Mouse (Mus musculus): ENCODE data around the gene Fgr.
A peak's percentile ranks its signal among the peaks of the same experiment; 100 is the strongest.

Fgr gene

DNA sequence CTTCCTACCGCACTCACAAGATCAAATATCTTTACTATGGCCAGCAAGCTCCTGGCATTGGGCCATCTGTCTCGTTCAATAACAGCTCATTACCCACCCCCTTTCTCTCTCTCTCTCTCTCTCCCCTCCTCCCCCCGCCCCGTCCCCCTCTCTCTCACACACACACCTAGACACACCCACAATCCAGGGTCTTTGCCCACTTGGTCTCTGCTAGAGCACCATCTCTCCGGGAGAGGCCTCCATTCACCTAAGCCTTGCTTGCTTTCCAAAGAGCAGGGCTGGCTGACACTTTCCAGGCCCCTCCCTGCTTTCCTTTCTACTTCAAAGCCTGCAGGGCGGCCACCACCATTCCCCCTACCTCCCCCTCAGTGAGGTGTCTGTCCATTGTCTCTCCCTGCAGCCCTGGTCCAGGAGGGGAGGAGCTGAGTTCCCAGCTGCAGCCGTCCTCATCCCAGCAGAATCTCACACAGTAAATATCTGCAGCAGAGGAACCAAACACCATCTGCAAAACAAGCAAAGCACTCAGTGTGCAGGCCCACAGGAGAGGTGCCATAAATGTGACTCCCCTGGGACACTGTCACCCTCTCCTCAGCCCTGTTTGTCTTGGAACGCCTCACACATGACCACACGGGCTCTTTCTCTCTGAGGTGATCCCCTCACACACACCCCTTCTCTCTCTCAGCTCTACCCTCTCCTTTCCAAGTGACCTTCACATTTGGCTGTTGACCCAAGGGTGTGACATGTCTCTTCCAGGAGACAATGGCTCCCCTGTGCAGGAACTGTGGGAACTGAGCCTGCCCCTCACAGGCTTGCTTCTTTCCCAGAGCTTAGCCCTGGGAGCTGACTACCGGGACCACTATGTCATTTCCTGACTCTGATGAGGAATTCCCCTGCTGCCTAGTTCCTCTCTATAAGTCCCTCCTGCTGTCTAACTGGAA is 14.9 kb upstream of the Fgr start:
- DNase-seq (ENCODE audit: low read depth, low spot score) = peak; percentile 75

DNA sequence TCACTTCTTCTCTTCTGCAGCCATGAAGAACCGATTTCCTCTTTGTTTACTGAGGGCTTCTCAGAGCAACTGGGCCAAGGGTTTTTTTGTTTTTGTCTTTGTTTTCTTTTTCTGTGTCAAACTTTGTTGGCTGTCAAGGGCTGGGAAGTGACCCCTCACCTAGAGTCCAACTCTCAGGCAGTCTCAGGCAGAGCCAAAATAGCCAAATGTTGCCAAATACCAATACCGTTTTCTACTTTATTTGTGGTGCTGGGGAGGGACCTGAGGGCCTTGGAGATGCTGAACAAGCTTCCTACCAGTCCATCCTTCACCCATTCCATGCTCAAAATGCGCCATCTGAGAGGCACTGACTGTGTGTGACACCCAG is 14.2 kb upstream of the Fgr start:
- DNase-seq (ENCODE audit: low read depth, low spot score) = no peak

- DNase-seq (ENCODE audit: low read depth, low spot score) = no peak
Observed at GRCm38 (mm10) chr4:132960313-132960712, 13.6 kb upstream of the Fgr start.

DNA sequence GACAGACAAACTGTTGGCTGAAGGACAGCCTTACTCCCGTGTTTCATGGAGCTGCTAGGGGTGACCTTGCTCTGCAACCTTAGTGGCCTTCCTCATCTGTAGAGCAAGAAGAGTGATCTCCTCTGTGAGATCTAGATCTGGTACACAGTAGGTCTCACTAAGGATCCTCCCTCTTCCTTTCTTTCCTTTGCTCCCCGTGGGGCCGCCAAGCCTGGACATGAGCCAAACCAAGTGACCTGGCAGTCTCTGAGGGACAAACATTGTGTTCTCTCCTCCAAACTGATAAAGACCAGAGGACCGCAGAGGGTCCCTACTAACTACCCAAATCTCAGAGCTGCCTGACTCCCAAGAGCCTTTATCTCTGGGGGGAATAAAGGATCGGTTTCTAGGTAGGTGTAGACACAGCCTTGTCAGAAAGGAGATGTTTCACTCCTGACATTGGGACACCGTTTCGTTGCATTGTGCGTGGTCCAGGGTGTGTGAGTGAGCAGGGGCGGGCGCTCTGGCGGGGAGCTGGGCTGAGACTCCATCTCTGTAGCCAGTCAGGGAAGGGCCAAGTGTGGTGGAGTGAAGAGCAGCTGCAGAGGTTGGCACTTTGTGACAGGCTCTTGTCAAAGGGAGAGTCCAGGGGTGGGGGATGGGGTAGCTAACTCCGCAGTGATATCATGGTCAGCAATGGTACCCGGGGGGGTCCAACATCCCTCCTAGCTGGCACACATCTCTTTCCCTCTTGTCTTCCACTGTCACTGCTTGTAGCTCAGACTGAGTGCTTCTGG is 12.8 kb upstream of the Fgr start:
- DNase-seq (ENCODE audit: low read depth, low spot score) = no peak

DNA sequence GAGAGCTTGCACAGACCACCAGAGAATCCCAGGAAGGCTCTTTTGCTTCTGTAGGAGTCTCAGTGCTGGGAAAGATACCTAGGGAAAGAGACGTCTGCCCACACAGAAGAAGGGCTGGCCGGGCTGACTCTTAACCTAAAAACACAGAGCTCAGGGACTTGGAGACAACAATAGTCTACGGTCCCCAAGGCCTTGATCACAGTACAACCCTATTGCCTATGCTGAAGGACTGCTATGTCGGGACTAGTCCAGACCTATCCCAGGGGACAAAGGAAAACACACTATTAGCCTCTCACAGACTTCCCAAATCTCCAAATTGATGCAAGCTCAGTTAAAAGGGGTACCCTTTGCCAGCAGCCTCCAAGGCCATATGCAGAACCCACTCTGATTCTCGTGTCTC is 12.0 kb upstream of the Fgr start:
- no peak for DNase-seq (ENCODE audit: low read depth, low spot score)

- no peak for DNase-seq (ENCODE audit: low read depth, low spot score)
Observed at GRCm38 (mm10) chr4:132962628-132963027, 11.3 kb upstream of the Fgr start.

GRCm38 (mm10) chr4:132963436-132963835 is 10.5 kb upstream of the Fgr start:
- DNase-seq (ENCODE audit: low read depth, low spot score) = no peak

DNA sequence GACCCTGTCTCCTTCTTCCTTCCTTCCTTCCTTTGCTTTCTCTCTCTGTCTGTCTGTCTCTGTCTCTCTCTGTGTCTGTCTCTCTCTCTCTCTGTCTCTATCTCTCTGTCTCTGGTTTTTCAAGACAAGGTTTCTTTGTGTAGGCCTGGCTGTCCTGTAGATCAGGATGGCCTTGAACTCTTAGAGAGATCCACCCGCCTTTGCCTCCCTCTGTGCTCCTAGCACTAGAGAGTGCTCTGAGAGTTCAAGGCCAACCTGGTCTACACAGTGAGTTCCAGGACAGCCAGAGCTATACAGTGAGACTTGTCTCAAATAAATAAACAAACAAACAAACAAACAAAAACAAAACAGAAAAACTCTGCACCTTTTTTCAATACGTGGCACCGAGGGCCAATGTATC is 9.8 kb upstream of the Fgr start:
- DNase-seq (ENCODE audit: low read depth, low spot score) = no peak

DNA sequence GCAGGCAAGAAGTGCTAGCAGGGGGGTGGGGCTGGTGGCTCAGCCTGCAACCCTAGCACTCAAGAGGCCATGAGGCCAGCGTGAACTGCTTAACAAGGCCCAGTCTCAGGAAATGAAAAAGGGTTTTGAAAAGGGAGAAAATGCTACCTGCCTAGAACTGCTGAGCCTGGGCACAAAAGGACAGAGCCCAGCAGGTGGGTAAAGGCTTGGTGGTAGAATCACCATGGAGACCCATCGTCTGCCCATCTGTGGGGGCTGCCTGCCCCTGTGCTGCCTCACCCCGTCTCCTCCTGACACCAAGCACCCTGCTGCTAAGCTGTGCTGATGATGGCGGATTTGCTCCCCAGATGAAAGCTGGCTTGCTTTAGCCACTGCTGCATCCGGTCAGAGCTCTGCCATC is 9.4 kb upstream of the Fgr start:
- no peak for DNase-seq (ENCODE audit: low read depth, low spot score)

- DNase-seq (ENCODE audit: low read depth, low spot score) = no peak
Observed at GRCm38 (mm10) chr4:132968105-132968938, 5.6 kb upstream of the Fgr start.

DNA sequence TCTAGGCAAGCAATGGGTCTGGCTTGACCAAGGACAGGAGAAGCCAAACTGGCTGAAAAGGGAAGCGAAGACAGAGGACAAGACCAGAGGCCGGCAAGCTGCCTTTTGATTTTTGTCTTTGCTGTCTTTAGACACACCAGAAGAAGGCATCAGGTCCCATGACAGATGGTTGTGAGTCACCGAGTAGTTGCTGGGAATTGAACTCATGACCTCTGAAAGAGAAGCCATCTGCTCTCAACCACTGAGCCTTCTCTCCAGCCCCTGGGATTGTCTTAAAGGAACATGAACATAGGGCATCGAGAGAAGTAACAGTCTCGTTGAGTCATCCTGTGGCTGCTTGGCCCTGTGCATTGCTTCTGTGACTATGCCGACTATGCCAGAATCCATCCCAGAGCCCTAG is 2.3 kb upstream of the Fgr start:
- DNase-seq (ENCODE audit: low read depth, low spot score) = no peak

GRCm38 (mm10) chr4:132972101-132972500 is 1.8 kb upstream of the Fgr start:
- DNase-seq (ENCODE audit: low read depth, low spot score) = no peak

- DNase-seq (ENCODE audit: low read depth, low spot score) = no peak
Observed at GRCm38 (mm10) chr4:132972556-132972955, 1.3 kb upstream of the Fgr start.

GRCm38 (mm10) chr4:132973186-132973585 is 709 bp upstream of the Fgr start:
- no peak for DNase-seq (ENCODE audit: low read depth, low spot score)

DNA sequence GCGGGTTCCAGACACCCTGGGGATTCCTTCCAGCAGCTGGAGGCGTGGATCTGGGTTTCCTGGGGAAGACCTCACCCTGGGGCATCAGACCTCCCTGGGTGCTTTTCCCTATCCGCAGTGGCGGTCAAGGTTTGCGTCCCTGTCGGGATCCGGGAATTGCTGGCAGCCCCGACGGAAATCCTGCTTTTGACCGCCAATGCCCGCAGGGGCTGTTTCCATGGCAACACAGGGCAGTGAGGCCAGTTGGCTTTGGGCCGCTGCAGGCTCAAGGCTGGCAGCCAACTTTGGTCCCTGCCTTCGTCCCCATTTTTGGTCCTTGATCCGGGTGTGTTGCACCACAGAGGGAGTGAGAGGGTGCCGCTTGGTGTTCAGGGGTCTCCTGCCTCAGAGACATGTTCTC is 1.0 kb downstream of the Fgr start:
- DNase-seq (ENCODE audit: low read depth, low spot score) = peak; percentile 82

DNA sequence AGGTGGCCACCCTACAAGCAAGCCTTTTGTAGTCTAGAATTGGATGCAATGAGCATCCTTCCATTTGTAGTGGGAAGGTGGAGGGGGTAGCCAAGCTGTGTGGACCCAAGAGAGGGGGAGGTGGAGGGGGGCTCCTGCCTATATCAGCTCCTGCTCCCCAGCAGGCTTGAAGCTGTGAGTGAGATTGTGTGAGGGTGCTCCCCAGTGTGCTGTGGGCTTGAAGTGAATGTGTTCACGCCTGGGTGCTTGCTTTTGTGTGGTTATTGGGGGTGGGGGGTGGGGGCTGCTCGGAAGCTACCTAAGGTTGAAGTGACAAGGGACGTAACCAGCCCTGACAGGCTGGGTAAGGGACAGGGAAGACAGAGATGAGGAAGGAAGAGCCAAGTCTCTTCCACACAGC is 1.9 kb downstream of the Fgr start:
- no peak for DNase-seq (ENCODE audit: low read depth, low spot score)

DNA sequence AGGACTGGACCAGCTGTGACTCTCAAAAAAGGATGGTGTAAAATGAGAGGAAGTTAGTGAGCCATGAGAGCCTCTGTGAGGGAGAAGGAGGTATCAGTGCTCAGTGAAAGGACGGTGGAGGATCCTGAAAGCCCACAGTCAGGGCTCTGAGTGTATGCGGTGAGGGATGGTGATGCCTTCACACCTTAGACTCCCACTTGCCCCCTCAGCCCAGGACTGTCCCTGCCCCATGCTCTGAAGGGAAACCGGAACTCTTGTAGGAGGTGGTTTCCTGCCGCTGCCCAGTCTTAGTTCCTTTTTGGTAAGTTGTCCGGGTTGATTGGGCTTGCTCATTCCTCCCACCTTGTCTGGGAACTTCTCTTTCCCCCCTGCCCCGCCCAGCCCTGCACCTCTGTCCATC is 2.8 kb downstream of the Fgr start:
- DNase-seq (ENCODE audit: low read depth, low spot score) = no peak

DNA sequence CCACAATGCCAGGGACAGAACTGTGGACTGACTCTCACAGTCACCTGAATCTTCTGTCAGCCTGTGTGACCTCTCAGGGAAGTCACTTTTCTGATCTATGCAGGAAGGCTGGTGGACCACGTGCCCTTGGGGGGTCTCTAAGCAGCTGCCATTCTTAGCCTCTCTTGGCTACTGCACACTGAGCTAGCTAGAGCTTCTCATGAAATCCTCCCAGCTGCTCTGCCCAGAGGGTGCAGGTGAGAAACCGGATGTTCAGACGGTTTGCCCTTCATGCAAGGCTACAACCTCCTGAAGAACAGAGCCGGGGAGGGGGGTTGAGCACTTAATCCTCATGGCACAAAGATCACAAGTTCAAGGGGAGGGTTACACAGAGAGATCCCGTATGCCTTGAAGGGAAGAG is 3.7 kb downstream of the Fgr start:
- DNase-seq (ENCODE audit: low read depth, low spot score) = no peak

- no peak for DNase-seq (ENCODE audit: low read depth, low spot score)
Observed at GRCm38 (mm10) chr4:132979186-132979585, 5.3 kb downstream of the Fgr start.

GRCm38 (mm10) chr4:132981621-132982020 is 7.7 kb downstream of the Fgr start:
- DNase-seq (ENCODE audit: low read depth, low spot score) = no peak

- no peak for DNase-seq (ENCODE audit: low read depth, low spot score)
Observed at GRCm38 (mm10) chr4:132982999-132983398, 9.1 kb downstream of the Fgr start.
